37 mouse cellular contexts compared by ENCODE assay signal in genomic region chr3:88659798-88660197, GRCm38 (mm10). TPM values are rescaled to one million over a fixed set of nuclear protein-coding genes. Genes with fewer than 3 reads are reported as not detected.
DNase-seq lines count a peak whose midpoint lies in the region; ATAC-seq and TF ChIP-seq lines count a peak whose summit lies in the region.
"Had no signal": no experiment of that assay in that cellular context is flagged by ENCODE, and none has a peak within 500 bp of the region (broad histone marks: within the 10 kb centered on the region; RNA-seq: fewer than 3 reads in every experiment).

No protein-coding gene starts in this region.

- no peaks in the 10 kb centered on the region for H3K9me3 ChIP-seq in MEL (replicated peaks; ENCODE audit: insufficient read depth, low read length)
- H3K9me3 ChIP-seq: forebrain, embryonic 12.5 days; hindbrain, embryonic 10.5 days; hindbrain, embryonic 15.5 days; limb, embryonic 15.5 days; liver, embryonic 15.5 days; midbrain, embryonic 15.5 days had no signal

- no peaks in the 10 kb centered on the region for H3K36me3 ChIP-seq in liver, adult 2 months (ENCODE audit: control insufficient read depth, insufficient read depth, low read length)
- H3K36me3 ChIP-seq in MEL (ENCODE audit: control insufficient read depth in 1 of 2, insufficient read depth in 2 of 2, low read length in 2 of 2) (peaks cover 0 to 21% of the 10 kb centered on the region in 2 experiments; a peak in 2 of 4 replicates), myocyte (ENCODE audit: control insufficient read depth, insufficient read depth) (no peaks in the 10 kb centered on the region)
- H3K36me3 ChIP-seq: forebrain, embryonic 12.5 days; heart, embryonic 13.5 days; hindbrain, embryonic 10.5 days; hindbrain, embryonic 15.5 days; limb, embryonic 15.5 days; liver, embryonic 15.5 days; midbrain, embryonic 15.5 days had no signal

- no peak overlapping the region for H3K27ac ChIP-seq in liver, adult 2 months (replicated peaks; ENCODE audit: insufficient read depth, low read depth, low read length)
- no peak overlapping the region for H3K27ac ChIP-seq in MEL (ENCODE audit: control insufficient read depth, low read depth, low read length)
- H3K27ac ChIP-seq: forebrain, embryonic 12.5 days; heart, embryonic 13.5 days; hindbrain, embryonic 10.5 days; hindbrain, embryonic 15.5 days; left cerebral cortex, adult 2 months; limb, embryonic 15.5 days; liver, embryonic 15.5 days; midbrain, embryonic 15.5 days had no signal

- TF ChIP-seq RAD21 in MEL (IDR thresholded peaks at IDR 0.05; ENCODE audit: low read depth, low read length) = no peak

- TF ChIP-seq POLR2A in liver, adult 2 months (IDR thresholded peaks at IDR 0.05; ENCODE audit: extremely low read depth, insufficient read depth, low read length) = no peak
- no peak for TF ChIP-seq POLR2A in MEL (IDR thresholded peaks at IDR 0.05; ENCODE audit: control insufficient read depth in 1 of 2, insufficient read depth in 1 of 2, low read depth in 1 of 2, low read length in 2 of 2, poor library complexity in 1 of 2)
- TF ChIP-seq POLR2A in myocyte (IDR thresholded peaks at IDR 0.05; ENCODE audit: insufficient read length, low read depth) = no peak

- H3K79me2 ChIP-seq in liver, adult 2 months (ENCODE audit: control insufficient read depth, insufficient read depth, low read length) = no peaks in the 10 kb centered on the region
- H3K79me2 ChIP-seq in MEL (ENCODE audit: control insufficient read depth, insufficient read depth, low read length, poor library complexity) (no peaks in the 10 kb centered on the region), myocyte (ENCODE audit: control insufficient read depth, insufficient read depth) (no peaks in the 10 kb centered on the region)

- no peaks in the 10 kb centered on the region for H3K4me1 ChIP-seq in liver, adult 2 months (ENCODE audit: control insufficient read depth, insufficient read depth, low read length)
- H3K4me1 ChIP-seq in MEL (ENCODE audit: control insufficient read depth in 1 of 2, insufficient read depth in 2 of 2, low read length in 2 of 2) = peaks cover 17 to 23% of the 10 kb centered on the region in 2 experiments
- H3K4me1 ChIP-seq: forebrain, embryonic 12.5 days; hindbrain, embryonic 10.5 days; hindbrain, embryonic 15.5 days; liver, embryonic 15.5 days; midbrain, embryonic 15.5 days had no signal

- WGBS in liver, adult 2 months = 20% methylated on average over 6 of the region's 6 CpGs

- ATAC-seq in granulocyte monocyte progenitor cell, adult 5-6 weeks (replicated peaks; ENCODE audit: poor library complexity, severe bottlenecking) = 0 out of 2 replicates have a peak, but pooled peaks have one; percentile 30
- ATAC-seq: forebrain, postnatal 0 days; inflammation-experienced regulatory T-cells, adult 6 months; midbrain, embryonic 15.5 days; Patski had no signal

- intact Hi-C loops in gastrocnemius, postnatal 14 days (cut with DNase I; ENCODE audit: low total_unique reads) = no loop called here

- peak; percentile 31 for DNase-seq in liver, adult 2 months (ENCODE audit: extremely low read depth, low read depth, low spot score)
- no peak for DNase-seq in liver
- DNase-seq in MEL (ENCODE audit: low read depth, low spot score) = peak; percentile 68
- no peak for DNase-seq in thymus, postnatal 10 days (ENCODE audit: low spot score in 2 of 2)
- DNase-seq in gastrocnemius, postnatal 14 days = no peak
- DNase-seq: adrenal gland, postnatal 14 days; cerebellum, adult 18-20 months; cerebellum, postnatal 10 days; forebrain, postnatal 0 days; gastrocnemius, postnatal 10 days; heart, adult 18-20 months; heart, postnatal 10 days; kidney, adult 11 months; kidney, postnatal 14 days; lung, embryonic 14.5 days; lung, postnatal 14 days; thymus, postnatal 14 days had no signal

- TF ChIP-seq EP300 in MEL (IDR thresholded peaks at IDR 0.05; ENCODE audit: low read depth in 1 of 2, low read length in 2 of 2) = peak in 1 of 2 experiments; percentile 26; a peak in 1 of 4 replicates

- no peak overlapping the region for H3K4me2 ChIP-seq in myocyte (ENCODE audit: low read depth)
- H3K4me2 ChIP-seq: forebrain, embryonic 12.5 days; heart, embryonic 13.5 days; hindbrain, embryonic 15.5 days; limb, embryonic 15.5 days; liver, embryonic 15.5 days; lung, embryonic 14.5 days; midbrain, embryonic 15.5 days had no signal

- no peak overlapping the region for H3K9ac ChIP-seq in liver, adult 2 months (ENCODE audit: low read depth, low read length)
- H3K9ac ChIP-seq in MEL (ENCODE audit: control insufficient read depth, low read depth, low read length, poor library complexity, severe bottlenecking) = no peak overlapping the region
- H3K9ac ChIP-seq: forebrain, embryonic 12.5 days; forebrain, postnatal 0 days; heart, embryonic 13.5 days; hindbrain, embryonic 15.5 days; limb, embryonic 15.5 days; liver, embryonic 15.5 days; lung, embryonic 14.5 days; midbrain, embryonic 15.5 days had no signal

- no peak for TF ChIP-seq CTCF in liver, adult 2 months (IDR thresholded peaks at IDR 0.05; ENCODE audit: low read depth, low read length)
- no peak for TF ChIP-seq CTCF in MEL (IDR thresholded peaks at IDR 0.05 in 2 of 3, conservative IDR thresholded peaks at IDR 0.05 in 1 of 3; ENCODE audit: control insufficient read depth in 1 of 3, insufficient read depth in 1 of 3, low read depth in 2 of 3, low read length in 3 of 3, poor library complexity in 1 of 3, severe bottlenecking in 1 of 3)

- no peak overlapping the region for H3ac ChIP-seq in myocyte (ENCODE audit: control insufficient read depth, insufficient read length)

- H3K4me3 ChIP-seq in liver, adult 2 months (ENCODE audit: insufficient read depth, low read depth, low read length) = no peak overlapping the region
- H3K4me3 ChIP-seq in MEL (ENCODE audit: control insufficient read depth in 1 of 2, insufficient read depth in 1 of 2, low read depth in 2 of 2, low read length in 2 of 2) (no peak overlapping the region), myocyte (no peak overlapping the region)
- H3K4me3 ChIP-seq: erythroblast, embryonic 14.5 days; forebrain, embryonic 12.5 days; heart, embryonic 13.5 days; hindbrain, embryonic 10.5 days; hindbrain, embryonic 15.5 days; left cerebral cortex, adult 2 months; limb, embryonic 15.5 days; liver, embryonic 15.5 days; midbrain, embryonic 15.5 days had no signal

- no peaks in the 10 kb centered on the region; the same call in 1 of the 2 replicates for H3K27me3 ChIP-seq in liver, adult 2 months (ENCODE audit: control insufficient read depth, insufficient read depth, low read length)
- H3K27me3 ChIP-seq in MEL (ENCODE audit: control insufficient read depth in 1 of 2, insufficient read depth in 2 of 2, low read length in 2 of 2) (no peaks in the 10 kb centered on the region), myocyte (ENCODE audit: control insufficient read depth, insufficient read depth, insufficient read length) (no peaks in the 10 kb centered on the region)
- H3K27me3 ChIP-seq: forebrain, embryonic 12.5 days; heart, embryonic 13.5 days; hindbrain, embryonic 15.5 days; limb, embryonic 15.5 days; liver, embryonic 15.5 days; midbrain, embryonic 15.5 days had no signal

TF ChIP-seq in MEL, 35 proteins besides CTCF, POLR2A, EP300 and RAD21 (continues in another document):
- TF ChIP-seq SIN3A (IDR thresholded peaks at IDR 0.05; ENCODE audit: low read length) = peak; percentile 64; the same call in 1 of the 2 replicates

TF ChIP-seq in myocyte, 11 proteins besides CTCF, POLR2A, EP300 and RAD21 (continues in another document):
- no peak for TF ChIP-seq TCF3 (IDR thresholded peaks at IDR 0.05; ENCODE audit: insufficient read length, low read depth)
- no peak for TF ChIP-seq MAX (IDR thresholded peaks at IDR 0.05; ENCODE audit: low read depth)

RNA-seq across cellular contexts. Expression of gene Rxfp4, which starts 6.9 kb away (rescaled TPM):
- total RNA-seq in liver, adult 2 months (2014; rRNA removed) = not detected in 2 replicates
- polyA plus RNA-seq in liver, adult 2 months (2012; rRNA removed) = not detected in 2 replicates
- 0.08 TPM in 1 of 2 replicates, not detected in the other for total RNA-seq in MEL (2012; rRNA removed)
- under 1 TPM in 1 of 2 experiments, not detected in 1; 0.06 TPM for polyA plus RNA-seq in MEL (2012; ENCODE audit: insufficient read depth in 1 of 2, insufficient read length in 2 of 2, low read depth in 1 of 2, low replicate concordance in 2 of 2, missing spikeins in 1 of 2)
- not detected in 2 replicates for total RNA-seq in granulocyte monocyte progenitor cell, adult 5-6 weeks (2014; fragmentation: Nextera tagmentation)
- total RNA-seq in granulocyte monocyte progenitor cell, adult 5-6 weeks (2017) = not detected in 2 replicates
- not detected for polyA plus RNA-seq in myocyte (2012; fragmentation: generic; extraction: Trizol)
- not detected for total RNA-seq in gastrocnemius, postnatal 14 days (2021)
- total RNA-seq: adrenal gland, postnatal 14 days; forebrain, postnatal 0 days; gastrocnemius, postnatal 10 days; heart, adult 18-20 months; heart, postnatal 10 days; layer of hippocampus, postnatal 10 days; left cerebral cortex, adult 2 months; left cerebral cortex, postnatal 25 days had no signal
- polyA plus RNA-seq: cortical plate, adult 2 months; erythroblast, embryonic 14.5 days; forebrain, embryonic 12.5 days; forebrain, postnatal 0 days; heart, embryonic 13.5 days; hindbrain, embryonic 10.5 days; hindbrain, embryonic 15.5 days; inflammation-experienced regulatory T-cells, adult 6 months; kidney, embryonic 14.5 days; liver, embryonic 15.5 days; lung, embryonic 14.5 days; midbrain, embryonic 15.5 days; neural tube, embryonic 11.5 days; Patski; stomach, embryonic 14.5 days; urinary bladder, adult 2 months had no signal

RNA-seq across cellular contexts. Expression of gene Khdc4, which starts 25.8 kb away (rescaled TPM):
- 32.9 and 34.7 TPM in 2 replicates for total RNA-seq in liver, adult 2 months (2014; rRNA removed)
- polyA plus RNA-seq in liver, adult 2 months (2012; rRNA removed) = 23.8 and 39.7 TPM in 2 replicates
- total RNA-seq in MEL (2012; rRNA removed) = 43.4 and 47.4 TPM in 2 replicates
- polyA plus RNA-seq in MEL (2012; ENCODE audit: insufficient read depth in 1 of 2, insufficient read length in 2 of 2, low read depth in 1 of 2, low replicate concordance in 2 of 2, missing spikeins in 1 of 2) = 10 to 100 TPM in 1 of 2 experiments, not detected in 1; 71.0 TPM
- total RNA-seq in granulocyte monocyte progenitor cell, adult 5-6 weeks (2014; fragmentation: Nextera tagmentation) = 57.4 and 68.2 TPM in 2 replicates
- 35.4 and 49.3 TPM in 2 replicates for total RNA-seq in granulocyte monocyte progenitor cell, adult 5-6 weeks (2017)
- polyA plus RNA-seq in myocyte (2012; fragmentation: generic; extraction: Trizol) = 17.2 TPM
- total RNA-seq in gastrocnemius, postnatal 14 days (2021) = 10 to 100 TPM; 18.0 to 20.8 TPM

RNA-seq across cellular contexts. Expression of gene Arhgef2, which starts 54.0 kb away (rescaled TPM):
- 2.7 and 3.6 TPM in 2 replicates for total RNA-seq in liver, adult 2 months (2014; rRNA removed)
- polyA plus RNA-seq in liver, adult 2 months (2012; rRNA removed) = 3.6 and 4.9 TPM in 2 replicates
- total RNA-seq in MEL (2012; rRNA removed) = 113 and 131 TPM in 2 replicates
- 100 to 1,000 TPM in 1 of 2 experiments, not detected in 1; 183 TPM for polyA plus RNA-seq in MEL (2012; ENCODE audit: insufficient read depth in 1 of 2, insufficient read length in 2 of 2, low read depth in 1 of 2, low replicate concordance in 2 of 2, missing spikeins in 1 of 2)
- total RNA-seq in granulocyte monocyte progenitor cell, adult 5-6 weeks (2014; fragmentation: Nextera tagmentation) = 125 and 137 TPM in 2 replicates
- 59.1 and 73.5 TPM in 2 replicates for total RNA-seq in granulocyte monocyte progenitor cell, adult 5-6 weeks (2017)
- 361 TPM for polyA plus RNA-seq in myocyte (2012; fragmentation: generic; extraction: Trizol)
- 10 to 100 TPM; 42.5 to 48.1 TPM for total RNA-seq in gastrocnemius, postnatal 14 days (2021)

RNA-seq across cellular contexts. Expression of gene Rit1, which starts 56.8 kb away (rescaled TPM):
- total RNA-seq in liver, adult 2 months (2014; rRNA removed) = 18.0 and 19.9 TPM in 2 replicates
- 14.4 and 14.8 TPM in 2 replicates for polyA plus RNA-seq in liver, adult 2 months (2012; rRNA removed)
- 28.7 and 38.6 TPM in 2 replicates for total RNA-seq in MEL (2012; rRNA removed)
- 10 to 100 TPM in 1 of 2 experiments, not detected in 1; 34.1 TPM for polyA plus RNA-seq in MEL (2012; ENCODE audit: insufficient read depth in 1 of 2, insufficient read length in 2 of 2, low read depth in 1 of 2, low replicate concordance in 2 of 2, missing spikeins in 1 of 2)
- 17.5 and 20.5 TPM in 2 replicates for total RNA-seq in granulocyte monocyte progenitor cell, adult 5-6 weeks (2014; fragmentation: Nextera tagmentation)
- total RNA-seq in granulocyte monocyte progenitor cell, adult 5-6 weeks (2017) = 20.0 and 26.5 TPM in 2 replicates
- 62.3 TPM for polyA plus RNA-seq in myocyte (2012; fragmentation: generic; extraction: Trizol)
- total RNA-seq in gastrocnemius, postnatal 14 days (2021) = 10 to 100 TPM; 17.3 to 21.4 TPM

Comparison
In these comparisons a context has a peak if more than half of its experiments do, and no peak if none do; other contexts are left out.
1. DNase-seq: peak in liver, adult 2 months (single experiment) and MEL (single experiment); none in liver (single experiment), thymus, postnatal 10 days (0 of 2) and gastrocnemius, postnatal 14 days (single experiment).